Mouse (Mus musculus) c-Kit-positive CD71-negative TER-119-negative erythroid progenitor cells, embryonic 14.5 days (primary cell): ENCODE results near the gene Gm17409.
A peak's percentile ranks its signal among the peaks of the same experiment; 100 is the strongest.

Experiments
- DNase-seq: peaks from one replicate; pipeline ENCODE4 v3.0.0-alpha.2; 2013; ENCODE audit warnings: low read depth

Gene Gm17409

DNA sequence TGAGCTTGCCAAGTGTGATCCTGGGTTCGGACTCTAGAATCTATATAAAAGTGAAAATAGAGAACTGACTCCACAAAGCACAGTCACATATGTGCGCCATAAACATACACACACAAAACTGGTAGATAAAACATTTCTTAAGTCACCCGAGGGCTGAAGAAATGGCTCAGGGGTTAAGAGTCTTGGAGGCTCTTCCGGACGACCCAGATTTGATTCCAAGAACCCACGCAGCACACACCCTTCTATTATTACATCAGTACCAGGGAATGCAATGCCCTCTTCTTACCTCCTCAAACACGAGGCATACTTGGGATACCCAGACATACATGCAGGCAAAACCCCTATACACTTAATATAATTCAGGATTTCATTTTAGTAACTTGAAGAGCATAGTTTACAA lies at the start of gene Gm17409:
Gene Gm17409, plus strand, starts transcription at position 301 of the 400 bp plus-strand sequence.
- no peak for DNase-seq

DNA sequence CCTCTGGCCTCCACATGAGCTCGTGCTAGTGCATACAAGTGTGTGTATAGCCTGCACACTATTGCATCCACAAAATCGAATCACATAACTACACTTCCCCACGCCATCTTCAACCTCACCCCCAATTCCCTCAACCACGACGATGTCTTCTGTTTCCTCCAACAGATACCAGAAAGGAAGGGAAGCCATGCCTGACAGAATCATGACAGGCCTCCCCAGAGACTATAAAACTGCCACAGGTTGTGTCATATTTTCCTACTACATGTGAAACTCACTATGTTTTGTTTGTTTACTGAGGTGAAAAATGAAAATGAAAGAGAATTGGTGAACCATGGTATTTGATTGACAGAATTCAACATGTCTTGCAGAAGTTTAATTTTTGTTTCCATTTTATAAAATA lies 46.6 kb upstream of the Gm17409 start:
- no peak for DNase-seq

DNA sequence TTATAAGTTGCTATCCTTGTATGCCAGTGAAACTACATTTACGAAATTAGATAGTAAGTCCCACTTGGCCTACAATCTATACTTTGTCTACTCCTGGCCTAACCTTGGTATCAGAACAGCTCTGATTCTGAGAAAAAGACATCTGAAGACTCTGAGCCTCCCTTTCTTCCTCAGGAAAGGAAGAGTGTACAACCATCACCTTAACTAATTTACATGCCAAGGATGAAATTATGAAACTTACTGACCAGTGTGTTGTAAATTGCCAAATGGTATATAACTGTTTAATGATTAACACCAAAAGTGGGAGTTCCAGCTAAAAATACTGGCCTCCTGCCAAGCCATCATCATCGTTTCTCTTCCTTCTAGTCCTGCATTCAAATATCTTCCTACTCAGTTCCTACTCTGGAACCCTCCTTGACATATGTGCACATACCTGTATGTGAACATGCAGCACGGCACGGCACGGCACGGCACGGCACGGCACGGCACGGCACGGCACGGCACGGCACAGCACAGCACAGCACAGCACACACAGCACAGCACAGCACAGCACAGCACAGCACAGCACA lies 44.4 kb upstream of the Gm17409 start:
- DNase-seq: no peak

DNA sequence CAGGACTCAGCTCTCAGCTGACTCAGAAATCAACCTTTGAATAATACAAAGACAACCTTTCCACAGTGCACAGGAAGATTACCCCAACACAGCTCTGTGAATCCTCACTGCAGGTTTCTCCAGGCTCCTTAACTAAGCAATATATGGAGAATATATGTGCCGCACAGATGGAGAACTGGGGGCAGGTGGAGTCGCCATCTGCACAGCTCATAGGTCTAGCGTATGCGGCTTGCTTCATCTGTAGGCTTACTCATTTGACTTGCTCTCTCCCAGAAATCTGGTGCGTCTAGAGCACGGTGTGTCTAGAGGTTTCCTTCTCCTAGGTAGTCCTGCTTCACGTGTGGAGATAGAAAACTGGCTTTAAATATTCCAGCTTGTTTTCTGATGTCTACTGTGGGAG lies 37.7 kb upstream of the Gm17409 start:
- no peak for DNase-seq

DNA sequence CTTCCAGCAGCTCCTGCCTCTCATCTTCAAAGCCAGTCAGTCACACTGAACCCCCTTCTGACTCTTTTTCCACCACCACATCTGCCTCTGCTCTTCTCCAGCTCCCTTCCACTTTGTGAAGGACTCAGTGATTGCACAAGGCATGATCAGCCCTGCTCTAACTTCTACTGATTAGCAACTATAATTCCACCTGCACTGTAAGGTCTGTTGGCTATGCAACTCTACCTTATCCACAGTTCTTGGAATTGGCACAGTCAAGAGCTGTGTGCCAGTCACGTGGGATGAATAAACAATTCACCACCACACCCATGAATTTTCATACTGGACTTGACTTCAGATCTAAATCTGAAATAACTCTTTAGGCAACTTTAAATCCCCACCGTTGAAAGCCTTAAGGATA lies 36.6 kb upstream of the Gm17409 start:
- no peak for DNase-seq

DNA sequence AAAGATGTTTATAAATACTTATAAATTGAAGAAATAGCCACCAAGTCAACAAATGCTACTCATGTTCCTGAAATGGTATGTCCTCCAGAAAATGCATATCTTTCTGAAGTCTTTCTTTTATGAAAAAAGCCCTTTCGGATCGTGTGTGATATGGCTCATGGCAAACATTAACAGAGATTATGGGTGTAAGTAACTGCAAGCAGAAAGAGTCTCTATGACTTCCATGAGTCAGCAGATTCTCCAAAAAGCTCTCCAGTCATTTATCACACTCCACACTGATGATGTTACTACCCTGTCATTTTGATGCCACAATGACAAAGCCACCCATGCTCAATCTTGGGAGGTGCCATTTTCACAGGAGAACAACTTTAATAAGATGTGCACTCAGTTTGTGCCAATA lies 35.5 kb upstream of the Gm17409 start:
- DNase-seq: no peak

DNA sequence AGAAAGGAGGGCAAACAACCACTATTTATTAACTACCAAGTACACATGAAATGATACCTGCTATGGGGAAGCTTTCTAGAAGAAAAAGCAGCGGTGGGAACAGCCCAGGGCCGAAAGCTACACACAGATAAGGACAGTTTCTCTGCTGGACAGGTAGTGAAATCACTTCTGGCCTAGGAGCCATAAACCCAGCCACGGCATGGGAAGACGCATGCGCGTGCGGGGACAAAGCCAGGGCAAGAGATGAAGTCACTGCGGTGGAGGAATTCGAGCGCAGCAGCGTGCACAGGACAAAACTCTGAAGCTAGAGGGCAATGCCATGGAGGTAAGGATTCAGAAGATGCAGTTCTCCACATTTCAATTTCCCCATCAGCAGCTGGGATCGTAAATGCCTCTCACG lies 34.4 kb upstream of the Gm17409 start:
- no peak for DNase-seq

DNA sequence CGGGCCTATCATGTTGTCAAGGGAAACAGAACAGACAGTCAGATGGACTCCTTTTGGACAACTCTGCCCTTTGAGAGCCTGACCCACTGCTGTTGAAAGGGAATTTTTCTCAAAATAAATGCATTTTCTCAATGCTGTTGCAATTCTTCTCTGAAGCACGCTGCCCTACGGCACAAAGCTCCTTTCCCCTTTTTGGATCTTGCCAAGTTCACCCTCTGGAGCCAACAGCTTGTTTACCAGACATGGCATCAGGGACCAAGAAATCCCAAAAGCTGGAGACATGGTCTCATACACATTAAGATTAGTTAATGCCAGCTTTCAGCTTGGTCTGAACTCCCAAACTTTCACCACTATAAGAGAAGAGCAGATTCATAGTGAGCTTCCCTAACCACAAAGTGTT lies 33.0 kb upstream of the Gm17409 start:
- DNase-seq: no peak

DNA sequence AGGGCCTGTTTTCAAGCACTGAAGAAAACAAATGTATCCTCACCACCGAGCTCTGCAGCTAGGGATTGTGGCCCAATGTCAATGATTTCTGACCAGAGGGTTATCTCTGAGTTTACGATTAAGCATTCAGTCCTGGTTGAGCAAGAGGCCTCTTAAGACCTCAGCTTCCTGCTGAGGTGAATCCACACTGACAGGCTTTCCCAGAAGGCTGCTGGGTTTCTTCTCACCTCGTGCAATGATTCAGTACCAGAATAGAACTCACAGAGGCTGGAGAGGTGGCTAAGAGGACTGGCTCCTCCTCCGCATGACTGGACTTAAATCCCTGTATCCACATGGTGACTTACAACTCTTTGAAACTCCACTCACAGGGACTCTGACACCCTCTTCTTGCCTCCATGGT lies 26.8 kb upstream of the Gm17409 start:
- no peak for DNase-seq

DNA sequence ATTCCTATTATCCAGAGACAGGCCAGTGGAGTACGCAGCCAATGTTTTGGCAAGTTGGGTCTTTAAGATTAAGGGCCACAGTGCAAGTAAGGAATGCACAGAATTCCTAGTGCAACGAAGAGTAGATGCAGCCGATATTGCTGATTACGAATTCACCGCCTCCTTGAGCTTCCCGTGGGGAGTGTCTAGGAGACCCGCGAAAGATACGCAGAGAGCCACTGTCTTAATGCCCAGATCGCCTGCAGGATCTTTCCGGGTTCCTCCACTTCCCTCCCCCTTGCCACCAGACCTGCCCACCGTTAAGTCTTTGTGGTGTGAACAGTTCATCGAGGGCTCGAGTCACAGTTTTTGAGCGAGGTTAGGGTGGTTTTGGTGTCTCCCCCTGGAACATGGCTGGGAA lies 22.9 kb upstream of the Gm17409 start:
- no peak for DNase-seq

DNA sequence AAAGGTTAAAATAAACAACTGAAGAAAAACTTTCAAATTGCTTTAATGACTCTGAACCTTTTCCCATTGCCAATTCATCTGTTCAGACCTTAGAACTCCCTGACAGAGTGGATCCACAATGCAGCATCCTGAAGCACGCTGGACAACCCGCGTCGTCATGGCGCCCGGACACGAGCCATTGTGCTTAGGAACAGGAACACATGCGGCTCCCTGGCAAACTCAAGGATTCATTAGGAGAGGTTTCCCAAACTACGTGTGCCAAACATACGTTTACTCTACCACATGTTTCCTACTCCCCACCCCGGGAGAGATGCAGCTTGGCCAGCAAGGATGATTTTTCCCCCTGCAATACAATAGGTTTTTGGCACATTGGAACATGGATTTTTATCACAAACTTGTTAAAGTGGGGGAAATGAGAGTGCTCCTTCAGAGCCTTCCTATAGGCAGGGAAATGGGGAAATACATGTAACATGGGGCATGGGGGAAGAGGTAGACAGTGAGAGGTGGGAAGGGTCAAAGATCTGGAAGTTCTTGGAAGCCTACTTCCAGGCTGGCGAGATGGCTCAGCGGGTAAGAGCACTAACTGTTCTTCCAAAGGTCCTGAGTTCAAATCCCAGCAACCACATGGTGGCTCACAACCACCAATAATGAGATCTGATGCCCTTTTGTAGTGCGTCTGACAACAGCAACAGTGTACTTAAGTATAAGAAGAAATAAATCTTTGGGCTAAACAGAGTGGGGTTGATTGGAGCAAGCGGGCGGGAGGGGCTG lies 15.6 kb upstream of the Gm17409 start:
- DNase-seq: no peak

DNA sequence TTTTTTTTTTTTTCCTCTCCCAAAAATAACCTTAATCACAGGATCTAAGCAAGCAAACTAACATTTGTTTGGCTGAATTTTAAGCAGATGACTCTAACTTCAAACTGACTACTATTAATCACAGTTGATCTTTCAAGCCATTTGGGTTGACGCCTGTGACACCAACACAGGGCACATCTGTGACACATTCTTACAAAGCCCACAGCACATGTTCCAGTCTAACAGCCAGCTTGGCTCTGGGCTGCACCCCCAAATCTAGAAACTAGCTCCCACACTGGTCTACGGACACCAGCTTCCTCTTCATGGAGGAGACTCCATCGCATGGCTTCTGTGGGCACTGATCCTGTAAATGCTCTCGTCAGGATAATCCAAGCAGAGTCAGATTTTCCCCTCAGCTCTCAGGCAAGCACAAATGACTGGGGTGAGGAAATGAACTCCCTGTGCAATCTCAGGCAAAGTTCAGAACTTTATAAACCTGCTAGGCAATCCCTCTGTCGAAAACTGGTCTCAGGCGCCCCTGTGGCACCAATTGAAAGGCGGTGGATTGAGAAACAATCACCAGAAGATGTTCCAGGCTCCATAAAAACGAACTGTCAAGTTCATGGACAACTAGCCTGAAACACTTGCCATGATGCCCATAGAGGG lies 13.0 kb upstream of the Gm17409 start:
- no peak for DNase-seq

DNA sequence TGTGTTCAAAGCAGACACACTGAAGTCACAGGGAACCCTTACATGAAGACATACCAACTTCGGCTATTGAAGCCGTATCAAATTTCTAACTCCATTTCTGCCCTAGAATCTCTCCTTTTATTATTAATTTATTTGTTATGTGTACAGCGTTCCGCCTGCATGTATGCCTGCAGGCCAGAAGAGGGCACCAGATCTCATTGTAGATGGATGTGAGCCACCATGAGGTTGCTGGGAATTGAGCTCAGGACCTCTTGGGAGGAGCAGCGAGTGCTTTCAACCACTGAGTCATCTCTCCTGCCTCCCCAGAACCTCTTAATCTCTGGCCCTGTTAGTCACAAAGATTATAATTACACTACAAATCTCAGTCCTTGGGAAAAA lies 12.4 kb upstream of the Gm17409 start:
- DNase-seq: no peak

DNA sequence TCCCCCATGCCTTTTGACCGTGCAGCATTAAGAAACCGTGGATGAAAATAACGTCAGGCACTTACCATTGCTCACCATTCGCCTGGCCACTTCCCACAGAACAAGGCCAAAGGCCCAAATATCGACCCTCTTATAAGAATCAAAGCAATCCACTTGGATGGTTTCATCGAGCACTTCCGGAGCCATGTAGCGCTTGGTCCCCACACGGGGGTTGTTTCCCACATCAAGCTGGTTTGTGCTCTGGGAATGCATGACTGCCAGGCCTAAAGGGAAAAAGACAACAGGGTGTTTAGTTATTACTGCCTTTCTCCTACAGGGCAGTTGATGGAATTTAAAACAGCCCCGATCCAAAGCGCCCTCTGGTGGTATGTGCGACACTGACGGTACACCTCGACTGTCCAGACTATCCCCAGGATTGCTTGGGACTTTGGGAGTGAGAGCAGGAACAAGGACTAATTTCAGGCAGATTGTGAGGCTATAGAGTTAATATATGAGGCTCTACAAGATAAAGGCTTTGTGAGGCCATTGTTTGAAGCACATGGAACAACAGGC lies 11.0 kb upstream of the Gm17409 start:
- DNase-seq: no peak

DNA sequence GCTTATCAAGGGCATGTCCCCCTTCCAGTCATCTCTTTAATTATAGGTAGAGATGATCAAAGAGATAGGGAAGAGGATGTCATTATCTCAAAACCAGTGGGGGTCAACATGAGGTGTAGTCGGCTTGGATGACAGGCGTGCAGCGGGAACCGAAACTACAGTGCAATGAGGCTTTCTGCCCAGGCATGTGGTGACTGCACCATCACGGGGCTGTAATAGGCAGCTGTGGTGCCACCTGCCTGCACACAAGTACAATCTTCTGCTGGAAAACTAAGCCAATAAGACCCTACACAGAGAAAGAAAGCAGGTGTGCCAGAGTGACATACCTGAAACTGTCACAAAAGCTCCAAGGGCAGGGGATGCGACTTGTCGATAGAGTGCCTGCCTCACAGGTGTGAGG lies 374 bp downstream of the Gm17409 start:
- no peak for DNase-seq

DNA sequence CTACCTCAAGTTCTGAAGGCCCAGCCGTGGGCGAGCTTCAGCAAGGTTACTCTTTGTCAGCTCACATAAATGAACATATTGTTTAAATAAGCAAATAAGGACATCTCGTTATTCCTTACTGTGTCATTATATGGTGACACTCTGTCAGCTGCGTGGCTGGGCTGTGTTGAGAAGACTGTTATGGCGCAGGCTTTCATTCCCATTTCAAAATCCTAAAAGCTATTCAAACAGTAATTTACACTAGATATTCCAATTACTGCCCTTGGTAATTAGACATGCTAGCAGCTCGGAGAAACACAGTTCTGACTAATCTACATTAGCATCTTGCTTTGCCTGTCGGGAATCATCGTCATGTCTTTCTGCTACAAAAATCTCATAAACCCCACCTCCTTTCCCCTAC lies 5.7 kb downstream of the Gm17409 start:
- no peak for DNase-seq

DNA sequence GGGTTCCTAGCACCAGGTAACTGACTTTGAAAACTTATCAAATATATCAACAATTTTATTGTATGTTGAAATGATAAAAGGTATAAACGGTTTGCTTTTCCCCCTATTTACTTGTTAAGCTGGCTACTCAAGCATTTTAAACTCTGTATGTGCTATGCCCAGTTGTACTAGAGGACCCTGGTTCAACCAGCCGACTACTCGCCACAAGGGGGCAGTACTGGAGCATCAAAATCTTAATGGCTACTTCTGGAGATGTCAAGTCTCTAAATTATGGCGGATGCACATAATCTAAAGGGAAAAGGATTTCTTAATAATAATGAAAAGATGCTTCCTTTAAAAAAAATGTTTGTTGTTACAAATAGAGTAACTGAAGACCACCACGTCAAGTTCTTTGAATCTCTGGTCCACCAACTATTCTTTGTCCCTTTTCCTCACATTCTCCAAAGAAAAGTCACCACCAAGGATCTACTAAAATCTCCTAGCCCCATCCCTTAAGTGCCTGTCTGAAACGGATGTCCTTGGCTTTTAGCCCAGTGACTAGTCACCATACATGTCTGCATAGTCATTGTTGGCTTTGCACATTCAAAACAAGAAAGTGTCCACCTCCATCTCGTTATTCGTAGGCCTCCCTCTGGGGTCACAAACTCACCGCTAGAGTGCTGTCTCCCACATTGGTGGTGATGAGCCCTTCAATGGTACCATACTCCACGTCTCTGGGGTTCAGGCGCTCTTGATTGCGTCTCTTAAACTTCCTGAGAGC lies 7.2 kb downstream of the Gm17409 start:
- DNase-seq: peak; percentile 53

DNA sequence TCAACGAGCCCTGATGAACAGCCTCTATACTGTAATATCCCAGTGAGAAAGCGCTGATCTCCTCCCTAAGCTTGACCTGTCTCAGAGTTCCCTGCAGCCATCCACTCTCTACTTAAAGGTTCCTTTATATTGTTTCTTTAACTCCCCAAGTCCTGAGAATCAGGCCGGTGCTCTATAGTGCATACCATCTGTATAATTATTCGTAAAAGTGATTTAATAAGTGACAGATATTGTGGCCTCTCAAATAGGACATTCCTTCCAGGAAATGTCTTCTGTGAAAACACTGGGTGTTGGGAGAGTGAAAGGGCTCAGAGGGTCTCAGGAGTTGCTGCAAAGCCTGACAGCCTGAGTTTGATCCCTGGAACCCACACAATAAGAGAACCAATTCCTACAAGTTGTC lies 8.2 kb downstream of the Gm17409 start:
- DNase-seq: no peak

DNA sequence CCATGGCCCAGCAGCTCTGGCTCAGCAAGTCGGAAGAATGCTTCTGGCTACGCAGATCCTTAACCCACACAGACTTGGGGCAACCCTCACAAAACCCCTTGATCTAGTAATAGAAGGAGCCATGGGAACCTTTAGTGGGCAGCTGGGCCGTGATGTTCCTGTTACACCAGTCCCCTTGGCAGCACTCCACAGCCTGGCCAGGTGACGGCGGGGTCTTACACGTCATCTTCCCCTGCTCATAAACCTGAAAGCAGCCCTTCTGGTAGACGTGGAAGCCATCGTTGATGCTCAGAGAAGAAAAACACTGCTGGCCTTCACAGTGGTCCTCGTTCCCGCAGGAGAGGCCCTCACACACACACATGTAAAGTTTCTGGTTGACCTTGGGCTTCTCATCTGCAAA lies 9.6 kb downstream of the Gm17409 start:
- DNase-seq: no peak

DNA sequence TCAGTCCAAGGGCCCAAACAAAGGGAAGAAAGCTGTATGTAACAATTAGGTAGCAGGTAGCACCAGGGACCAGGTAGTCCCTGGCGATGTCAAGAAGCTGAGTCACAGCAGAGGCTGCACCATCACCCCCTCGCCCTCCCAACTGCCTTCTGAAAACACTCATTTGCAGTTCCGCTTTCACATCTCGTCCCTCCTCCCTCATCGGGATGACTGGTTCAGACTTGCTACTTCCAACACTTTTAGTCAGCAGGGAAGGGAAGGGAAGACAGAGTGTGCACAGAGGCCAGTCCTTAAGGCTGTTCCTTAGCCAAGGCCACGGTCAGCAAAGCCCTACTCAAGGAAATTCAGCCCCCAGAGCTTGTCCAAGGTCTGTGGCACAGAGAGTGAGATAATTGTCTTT lies 10.8 kb downstream of the Gm17409 start:
- DNase-seq: no peak

DNA sequence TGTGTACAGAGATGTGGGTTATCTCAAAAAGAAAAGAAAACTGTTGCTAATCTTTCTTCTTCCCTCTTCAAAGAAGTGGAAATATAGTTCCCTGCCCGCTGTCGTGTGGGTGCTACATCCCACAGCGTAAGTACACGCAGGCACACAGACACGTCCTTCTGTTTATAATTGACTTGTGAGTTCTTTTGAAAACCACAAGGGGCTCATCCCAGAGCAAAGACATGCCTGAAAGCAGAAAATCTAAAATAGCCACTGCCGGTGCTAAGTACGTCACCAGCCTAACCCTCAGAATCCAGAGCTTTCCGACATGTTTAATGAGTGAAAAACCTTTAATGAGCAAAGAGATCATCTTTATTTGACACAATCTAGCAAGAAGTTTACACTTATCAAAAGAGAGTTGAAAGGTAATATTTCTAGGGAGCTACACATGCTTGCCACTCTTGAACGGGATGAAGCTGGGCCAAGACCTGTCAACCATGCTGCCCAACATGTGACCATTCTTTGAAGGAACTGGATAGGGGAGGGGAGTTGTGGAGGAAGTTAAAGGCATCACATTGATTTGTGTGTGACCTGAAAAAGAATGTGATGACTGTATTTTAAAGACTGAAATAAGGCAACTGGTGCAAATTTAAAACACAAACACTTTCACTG lies 11.7 kb downstream of the Gm17409 start:
- DNase-seq: no peak
